Mouse (Mus musculus) testis, adult 2 months (tissue): ENCODE measurements around the gene Mcm6. TPM values are rescaled to one million over a fixed set of nuclear protein-coding genes. Genes with fewer than 3 reads are reported as not detected.

Experiments
- H3K27ac ChIP-seq: fragments of 200-500 bp; 2 replicates; pipeline ENCODE4 v1.5.1; 2012; ENCODE audit warnings: low read depth, low read length; ENCODE audit not compliant: control insufficient read depth, insufficient read depth
- H3K27me3 ChIP-seq: fragments of 200-500 bp; 2 replicates; pipeline ENCODE4 v1.6.1; 2012; ENCODE audit warnings: mild to moderate bottlenecking, low read length, moderate library complexity; ENCODE audit not compliant: control insufficient read depth, insufficient read depth
- H3K36me3 ChIP-seq: fragments of 200-500 bp; 2 replicates; pipeline ENCODE4 v1.6.1; 2012; ENCODE audit warnings: mild to moderate bottlenecking, low read length; ENCODE audit not compliant: control insufficient read depth, insufficient read depth
- H3K4me1 ChIP-seq: fragments of 200-500 bp; 2 replicates; pipeline ENCODE4 v1.6.1; 2012; ENCODE audit warnings: low read length; ENCODE audit not compliant: control insufficient read depth, insufficient read depth
- H3K4me3 ChIP-seq: fragments of 200-500 bp; 2 replicates; pipeline ENCODE4 v1.5.1; 2012; ENCODE audit warnings: low read depth, mild to moderate bottlenecking, low read length, moderate library complexity, mixed read lengths; ENCODE audit not compliant: control insufficient read depth
- CTCF ChIP-seq: fragments of 200-500 bp; IDR thresholded peaks from 2 replicates; pipeline ENCODE4 v1.5.1; 2012; ENCODE audit warnings: low read depth, mild to moderate bottlenecking, inconsistent platforms, low read length, moderate library complexity; ENCODE audit not compliant: control insufficient read depth, insufficient read depth, insufficient replicate concordance
- POLR2A ChIP-seq: fragments of 200-500 bp; IDR thresholded peaks from 2 replicates; pipeline ENCODE4 v1.6.1; 2012; ENCODE audit warnings: low read depth, mild to moderate bottlenecking, inconsistent platforms, low read length, moderate library complexity; ENCODE audit not compliant: control insufficient read depth
- polyA plus RNA-seq: library from polyadenylated mRNA; depleted of rRNA; stranded (reverse); fragments of >200 nt; gene quantifications from 2 replicates; pipeline ENCODE4 v1.2.3, GENCODE M21; 2012; rRNA removed

The Mcm6 gene
- polyA plus RNA-seq, 1 experiment = 9.0 TPM

DNA sequence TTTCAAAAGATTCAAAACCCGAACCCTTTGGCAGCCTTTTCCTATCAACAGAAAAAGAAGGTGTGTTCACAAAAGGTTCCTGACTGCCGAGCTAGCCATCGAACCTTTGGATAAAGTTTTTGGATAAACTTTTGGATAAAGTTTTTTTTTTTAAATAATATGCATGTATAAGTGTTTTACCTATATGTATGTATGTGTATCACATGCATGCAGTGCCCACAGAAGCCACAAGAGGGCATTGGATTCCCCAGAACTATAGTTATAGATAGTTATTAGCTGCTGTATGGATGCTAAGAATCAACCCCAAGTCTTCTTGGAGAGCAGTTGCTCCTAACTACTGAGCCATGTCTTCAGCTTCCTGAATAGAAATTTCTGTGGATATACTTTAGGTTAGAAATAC is 77.7 kb downstream of the Mcm6 start:
- TF ChIP-seq CTCF = no peak
- no peak for TF ChIP-seq POLR2A
- H3K4me1 ChIP-seq = no peaks in the 10 kb centered on the region
- H3K36me3 ChIP-seq = peaks cover 3% of the 10 kb centered on the region
- H3K27ac ChIP-seq = no peak overlapping the region
- H3K27me3 ChIP-seq = no peaks in the 10 kb centered on the region
- no peak overlapping the region for H3K4me3 ChIP-seq

Other genes with a start within 250 kb of the Mcm6 start
- gene Ubxn4, start 115.7 kb downstream of the Mcm6 start, polyA plus RNA-seq = 25.3 and 25.6 TPM in 2 replicates
- 0.57 and 0.63 TPM in 2 replicates for gene Lct, start 31.3 kb downstream of the Mcm6 start, polyA plus RNA-seq
- gene Dars, start 57.7 kb upstream of the Mcm6 start, polyA plus RNA-seq = 20.5 and 23.8 TPM in 2 replicates
- 8.7 and 11.1 TPM in 2 replicates for gene Cxcr4, start 232.6 kb upstream of the Mcm6 start, polyA plus RNA-seq